Mouse (Mus musculus) heart, postnatal 0 days (tissue): ENCODE data around the gene Hist1h3e.

Source experiments
- CTCF ChIP-seq: IDR thresholded peaks from 2 replicates; pipeline ENCODE4 v1.5.1; 2016; ENCODE audit warnings: antibody characterized with exemption, control low read depth, low read depth
- EP300 ChIP-seq: IDR thresholded peaks from 2 replicates; pipeline ENCODE4 v1.6.1; 2016; ENCODE audit warnings: antibody characterized with exemption, low read depth

DNA sequence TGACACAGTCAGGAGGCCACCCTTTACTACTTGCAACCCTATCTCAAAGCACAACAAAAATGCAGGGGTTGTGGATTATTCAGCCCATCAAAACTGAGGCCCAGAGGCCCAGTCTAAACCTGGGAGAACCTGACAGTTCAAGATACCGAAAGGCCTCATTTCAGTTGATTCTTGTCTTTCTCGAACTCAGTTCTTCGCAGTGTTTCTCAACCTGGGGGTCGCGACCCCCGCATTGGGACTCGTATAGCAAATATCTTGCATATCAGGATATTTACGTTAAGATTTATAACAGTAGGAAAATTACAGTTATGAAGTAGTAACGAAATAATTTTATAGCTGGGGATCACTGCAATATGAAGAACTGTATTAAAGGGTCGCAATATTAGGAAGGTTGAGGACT, 36.3 kb downstream of the Hist1h3e start:
- no peak for TF ChIP-seq CTCF
- no peak for TF ChIP-seq EP300
